Mouse (Mus musculus): ENCODE results near the gene Prr29.

DNA sequence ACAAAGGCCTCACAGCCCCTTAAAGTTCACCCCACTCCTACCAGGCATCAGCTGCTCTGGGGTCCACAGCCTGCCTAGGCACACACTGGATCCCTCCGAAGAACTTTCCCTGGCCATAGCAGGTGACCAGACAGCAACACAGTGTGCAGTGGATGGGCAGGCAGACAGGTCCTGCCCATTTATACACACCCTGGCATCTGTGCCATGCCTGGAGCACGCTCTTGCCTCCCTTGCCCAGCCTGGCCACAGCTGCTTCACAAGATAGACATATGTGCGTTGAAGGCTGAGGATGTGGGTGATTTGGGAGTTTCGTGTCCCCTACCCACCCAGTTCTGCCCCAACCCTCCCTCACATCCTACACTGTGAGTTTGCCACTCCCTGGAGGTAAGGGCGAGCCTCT is 27.2 kb upstream of the Prr29 start:
- no peak for TF ChIP-seq EP300 (IDR thresholded peaks at IDR 0.05; ENCODE audit: low read depth)
- no peak for TF ChIP-seq CTCF (IDR thresholded peaks at IDR 0.05; ENCODE audit: low read depth)

All from liver, postnatal 0 days (tissue).